Mouse (Mus musculus): ENCODE data around the gene Chst3.
A peak's percentile ranks its signal among the peaks of the same experiment; 100 is the strongest.
"Not testable (repeated sequence)": the region's sequence is repeated elsewhere in the genome, so short reads cannot be mapped to it uniquely, and the experiment has no call there.

Chst3 gene

DNA sequence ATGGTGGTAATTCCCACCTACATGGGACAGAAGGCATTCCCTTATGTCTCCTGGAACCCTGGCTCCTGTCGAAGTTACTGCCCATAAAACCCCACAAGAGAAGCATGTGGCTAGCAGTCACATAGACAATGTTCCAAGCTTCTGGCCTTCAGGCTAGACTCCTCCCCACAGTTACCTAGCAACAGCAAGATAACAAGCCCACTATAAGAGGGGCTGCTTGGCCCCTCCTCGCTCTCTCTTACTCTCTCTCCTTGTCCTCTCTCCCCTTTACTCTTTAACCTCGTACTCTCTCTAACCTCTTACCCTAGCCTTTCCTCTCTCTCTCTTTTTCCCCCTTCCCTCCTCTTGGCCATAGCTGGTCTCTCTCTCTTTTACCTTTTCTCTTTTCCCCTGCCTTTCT lies 57.7 kb downstream of the Chst3 start:
- not testable (repeated sequence) for DNase-seq (ENCODE audit: low spot score in 2 of 2)

- DNase-seq (ENCODE audit: low spot score in 2 of 2) = no peak
Measured at GRCm38 (mm10) chr10:60158144-60158543, 60.9 kb downstream of the Chst3 start.

- no peak for DNase-seq (ENCODE audit: low spot score in 2 of 2)
Measured at GRCm38 (mm10) chr10:60156016-60156415, 63.0 kb downstream of the Chst3 start.

DNA sequence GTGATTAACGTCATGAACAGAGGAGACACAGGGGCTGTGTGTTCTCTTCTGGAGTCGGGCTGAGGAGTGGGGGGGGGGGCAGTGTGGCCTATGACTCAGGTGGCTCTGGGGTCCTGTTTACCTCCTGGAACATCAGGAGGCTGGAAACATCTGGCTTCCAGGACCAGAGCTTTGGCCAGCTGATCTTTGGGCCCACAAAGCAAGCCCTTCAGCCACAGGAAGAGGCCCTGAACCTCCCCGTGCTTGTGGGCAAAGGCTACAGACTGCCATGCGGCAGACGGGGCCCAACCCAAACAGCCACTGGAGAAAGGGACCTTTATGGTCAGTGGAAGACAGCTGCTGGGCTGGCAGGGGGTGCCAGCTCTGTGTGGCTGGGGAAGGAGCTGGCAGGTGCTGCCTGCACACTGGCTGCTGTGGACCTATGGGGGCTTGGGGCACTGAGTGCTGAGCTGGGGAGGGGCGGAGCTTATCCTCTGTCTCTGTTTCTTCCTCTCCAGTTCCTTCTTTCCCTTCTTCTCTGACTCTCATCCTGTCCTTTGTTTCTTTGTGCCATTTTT lies 67.9 kb downstream of the Chst3 start:
- DNase-seq (ENCODE audit: low spot score in 2 of 2) = no peak

DNA sequence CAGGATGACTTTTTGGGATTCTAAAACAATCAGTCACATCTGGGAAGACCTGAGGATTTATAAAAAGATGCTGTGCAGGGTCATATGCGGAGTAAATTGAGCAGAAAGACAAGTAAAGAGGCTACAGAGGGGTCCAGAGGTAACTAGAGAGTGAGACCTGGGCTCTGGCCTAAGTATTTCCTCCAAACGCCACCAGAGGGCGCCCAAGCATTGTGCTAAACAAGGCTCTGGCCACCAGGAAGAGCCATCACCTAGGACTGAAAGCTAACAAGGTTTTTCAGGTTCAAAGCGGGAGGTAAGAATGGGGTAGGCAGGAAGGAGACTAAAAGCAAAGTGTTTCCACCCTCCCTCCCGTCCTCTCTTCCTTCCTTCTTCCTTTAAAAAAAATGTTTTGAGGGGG lies 71.0 kb downstream of the Chst3 start:
- peak; percentile 59 to 66 for DNase-seq (ENCODE audit: low spot score in 2 of 2)

DNA sequence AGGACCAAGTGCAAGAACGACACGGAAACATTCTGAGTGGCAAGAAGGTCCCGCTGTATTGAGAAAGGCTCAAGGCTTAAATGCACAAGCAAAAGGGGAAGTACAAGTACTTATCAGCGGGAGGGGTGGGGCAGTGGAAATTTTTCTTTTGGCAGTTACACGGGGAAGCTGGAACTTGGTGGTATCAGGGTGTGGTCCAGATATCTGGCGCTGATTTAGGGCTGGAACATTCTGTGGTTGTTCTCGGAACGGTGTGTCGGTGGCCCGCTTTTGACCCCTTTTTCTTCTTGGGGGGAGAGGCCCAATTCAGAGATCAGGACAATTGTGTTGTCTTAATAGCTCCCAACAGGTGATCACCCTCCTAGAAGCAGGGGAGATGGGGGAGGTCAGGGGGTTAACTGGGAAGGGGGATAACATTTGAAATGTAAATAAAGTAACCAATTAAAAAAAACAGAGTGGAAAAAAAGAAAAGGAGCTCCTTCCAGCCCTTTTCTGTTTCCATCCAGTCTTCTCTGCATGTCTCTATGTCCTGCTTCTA lies 71.5 kb downstream of the Chst3 start:
- DNase-seq (ENCODE audit: low spot score in 2 of 2) = not testable (repeated sequence)

DNA sequence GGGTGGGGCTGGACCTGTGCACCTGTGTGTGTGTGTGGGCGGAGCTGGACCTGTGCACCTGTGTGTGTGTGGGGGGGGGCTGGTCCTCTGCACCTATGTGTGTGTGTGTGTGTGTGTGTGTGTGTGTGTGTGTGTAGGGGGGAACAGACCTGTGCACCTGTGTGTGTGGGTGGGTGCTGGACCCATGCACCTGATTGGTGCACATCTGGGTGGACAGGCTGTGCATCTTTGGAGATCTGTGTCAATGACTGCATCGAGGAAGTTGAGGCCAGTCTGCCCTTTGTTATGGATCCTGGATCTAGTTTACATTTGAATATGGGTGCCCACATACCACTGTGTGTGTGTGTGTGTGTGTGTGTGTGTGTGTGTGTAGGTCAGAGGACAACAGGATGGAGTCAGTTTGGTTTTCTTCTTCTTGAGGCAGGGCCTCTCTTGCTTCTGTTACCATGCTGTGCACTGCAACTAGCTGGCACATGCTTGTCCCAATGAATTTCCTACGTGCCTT lies 77.4 kb downstream of the Chst3 start:
- no peak for DNase-seq (ENCODE audit: low spot score in 2 of 2)

- DNase-seq (ENCODE audit: low spot score in 2 of 2) = no peak
Measured at GRCm38 (mm10) chr10:60140751-60141150, 78.3 kb downstream of the Chst3 start.

DNA sequence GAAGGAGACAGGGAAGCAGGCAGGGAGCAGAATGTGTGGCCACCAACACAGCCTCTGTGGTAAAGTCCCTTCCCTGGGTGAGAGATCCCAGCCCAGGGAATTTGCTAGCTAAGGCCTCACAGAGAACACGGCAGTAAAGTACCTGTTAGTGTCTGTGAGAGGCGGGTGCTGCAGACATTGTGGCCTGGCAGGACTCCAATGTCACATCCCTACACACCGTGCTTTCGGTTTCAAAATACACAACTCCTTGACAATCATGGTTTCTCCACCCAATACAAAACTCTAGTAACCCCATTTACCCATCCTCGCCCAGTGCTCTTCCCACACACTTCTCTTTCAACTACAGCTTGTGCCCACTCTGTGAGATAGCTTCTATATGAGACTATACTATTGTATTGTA lies 80.4 kb downstream of the Chst3 start:
- no peak for DNase-seq (ENCODE audit: low spot score in 2 of 2)

- DNase-seq (ENCODE audit: low spot score in 2 of 2) = no peak
Measured at GRCm38 (mm10) chr10:60136935-60137334, 82.1 kb downstream of the Chst3 start.

DNA sequence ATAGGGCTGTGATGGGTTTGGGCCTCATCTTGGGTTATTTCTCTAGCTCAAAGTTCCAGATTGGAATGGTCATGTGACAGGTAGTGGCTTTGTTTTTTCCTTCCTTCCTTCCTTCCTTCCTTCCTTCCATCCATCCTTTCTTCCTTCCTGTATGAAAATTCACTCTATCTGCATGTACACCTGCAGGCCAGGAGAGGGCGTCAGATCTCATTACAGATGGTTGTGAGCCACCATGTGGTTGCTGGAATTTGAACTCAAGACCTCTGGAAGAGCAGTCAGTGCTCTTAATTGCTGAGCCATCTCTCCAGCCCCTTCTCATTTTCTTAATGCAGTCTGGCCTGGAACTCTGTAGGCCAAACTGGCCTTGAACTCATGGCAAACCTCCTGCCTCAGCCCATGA lies 83.0 kb downstream of the Chst3 start:
- not testable (repeated sequence) for DNase-seq (ENCODE audit: low spot score in 2 of 2)

GRCm38 (mm10) chr10:60134201-60134600 lies 84.9 kb downstream of the Chst3 start:
- no peak for DNase-seq (ENCODE audit: low spot score in 2 of 2)

- DNase-seq (ENCODE audit: low spot score in 2 of 2) = no peak
Measured at GRCm38 (mm10) chr10:60133501-60133900, 85.6 kb downstream of the Chst3 start.

Measured in urinary bladder, adult 18-20 months (tissue).